Mouse (Mus musculus) limb, embryonic 15.5 days (tissue): ENCODE data around the gene Itprid1. TPM values are rescaled to one million over a fixed set of nuclear protein-coding genes. Genes with fewer than 3 reads are reported as not detected.

Experiments
- ATAC-seq: fragments of 200-750 bp; cut with Nextera tagmentation; 2 replicates; pipeline ENCODE4 v1.8.0; 2017; ENCODE audit warnings: low read depth, moderate TSS enrichment; ENCODE audit not compliant: insufficient number of reproducible peaks, low FRiP score, low TSS enrichment
- H3K27ac ChIP-seq: fragments of 300-500 bp; sonication (generic); 2 replicates; pipeline ENCODE4 v1.5.1; 2015; ENCODE audit warnings: moderate library complexity, mild to moderate bottlenecking, inconsistent platforms
- H3K27me3 ChIP-seq: fragments of 300-500 bp; sonication (generic); 2 replicates; pipeline ENCODE4 v1.6.1; 2015; ENCODE audit warnings: inconsistent platforms
- H3K36me3 ChIP-seq: fragments of 300-500 bp; sonication (generic); 2 replicates; pipeline ENCODE4 v1.6.1; 2015; ENCODE audit warnings: inconsistent platforms
- H3K4me1 ChIP-seq: fragments of 300-500 bp; sonication (generic); 2 replicates; pipeline ENCODE4 v1.6.1; 2015; ENCODE audit warnings: inconsistent platforms
- H3K4me2 ChIP-seq: fragments of 300-500 bp; sonication (generic); 2 replicates; pipeline ENCODE4 v1.6.1; 2015; ENCODE audit warnings: mild to moderate bottlenecking, inconsistent platforms
- H3K4me3 ChIP-seq: fragments of 300-500 bp; sonication (generic); 2 replicates; pipeline ENCODE4 v1.5.1; 2015; ENCODE audit warnings: mild to moderate bottlenecking, inconsistent platforms
- H3K9ac ChIP-seq: fragments of 300-500 bp; sonication (generic); 2 replicates; pipeline ENCODE4 v1.6.1; 2015; ENCODE audit warnings: inconsistent platforms
- H3K9me3 ChIP-seq: fragments of 300-500 bp; sonication (generic); 2 replicates; pipeline ENCODE4 v1.6.1; 2016; ENCODE audit warnings: inconsistent platforms
- WGBS: fragments of 180-500 bp; shearing (Covaris S2); methylation state at CpG from one replicate; pipeline ENCODE4 v1.1.7; 2015; 5-methylcytosine and 5-hydroxymethylcytosine counted together
- polyA plus RNA-seq: library from polyadenylated mRNA; unstranded; fragments of >200 nt; fragmentation: Nextera tagmentation; extraction: Ambion mirVana; gene quantifications from 2 replicates; pipeline ENCODE4 v1.2.1, GENCODE M21; 2015

Itprid1 gene
- polyA plus RNA-seq, 1 experiment from 2014 or later = 0.22 TPM

- Histone ChIP-seq H3K36me3 (no peaks in the 10 kb centered on the region), H3K9ac (no peak overlapping the region), H3K4me2 (no peak overlapping the region), H3K27ac (no peak overlapping the region), H3K9me3 (no peaks in the 10 kb centered on the region), H3K4me1 (no peaks in the 10 kb centered on the region), H3K27me3 (no peaks in the 10 kb centered on the region), H3K4me3 (no peak overlapping the region)
- 74% methylated on average over 8 of the region's 8 CpGs for WGBS
- ATAC-seq = no peak
These were observed 25.5 kb upstream of the Itprid1 start for GRCm38 (mm10) chr6:55811153-55811552.

DNA sequence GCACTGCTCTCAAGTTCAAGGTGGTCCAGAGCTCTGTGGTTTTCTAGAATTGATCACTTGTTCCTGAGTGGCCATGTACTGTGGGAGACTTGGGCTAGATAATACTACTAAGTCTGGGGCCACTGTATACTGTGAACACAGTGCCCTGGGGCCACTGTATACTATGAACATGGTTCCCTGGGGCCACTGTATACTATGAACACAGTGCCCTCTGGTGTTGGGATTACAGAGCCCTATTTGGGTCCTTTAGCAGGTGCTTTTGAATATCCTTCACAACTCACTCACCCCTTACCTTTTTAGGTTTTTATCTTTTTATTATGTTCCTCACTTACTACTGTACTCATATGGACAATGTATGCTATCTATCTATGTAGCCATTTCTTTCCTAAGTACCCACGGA, 24.3 kb upstream of the Itprid1 start:
- Histone ChIP-seq H3K36me3 (no peaks in the 10 kb centered on the region), H3K27ac (no peak overlapping the region), H3K27me3 (no peaks in the 10 kb centered on the region), H3K4me3 (no peak overlapping the region), H3K9me3 (no peaks in the 10 kb centered on the region), H3K4me2 (no peak overlapping the region), H3K9ac (no peak overlapping the region), H3K4me1 (no peaks in the 10 kb centered on the region)
- 66% methylated on average over 1 of the region's 1 CpGs for WGBS
- ATAC-seq = no peak

DNA sequence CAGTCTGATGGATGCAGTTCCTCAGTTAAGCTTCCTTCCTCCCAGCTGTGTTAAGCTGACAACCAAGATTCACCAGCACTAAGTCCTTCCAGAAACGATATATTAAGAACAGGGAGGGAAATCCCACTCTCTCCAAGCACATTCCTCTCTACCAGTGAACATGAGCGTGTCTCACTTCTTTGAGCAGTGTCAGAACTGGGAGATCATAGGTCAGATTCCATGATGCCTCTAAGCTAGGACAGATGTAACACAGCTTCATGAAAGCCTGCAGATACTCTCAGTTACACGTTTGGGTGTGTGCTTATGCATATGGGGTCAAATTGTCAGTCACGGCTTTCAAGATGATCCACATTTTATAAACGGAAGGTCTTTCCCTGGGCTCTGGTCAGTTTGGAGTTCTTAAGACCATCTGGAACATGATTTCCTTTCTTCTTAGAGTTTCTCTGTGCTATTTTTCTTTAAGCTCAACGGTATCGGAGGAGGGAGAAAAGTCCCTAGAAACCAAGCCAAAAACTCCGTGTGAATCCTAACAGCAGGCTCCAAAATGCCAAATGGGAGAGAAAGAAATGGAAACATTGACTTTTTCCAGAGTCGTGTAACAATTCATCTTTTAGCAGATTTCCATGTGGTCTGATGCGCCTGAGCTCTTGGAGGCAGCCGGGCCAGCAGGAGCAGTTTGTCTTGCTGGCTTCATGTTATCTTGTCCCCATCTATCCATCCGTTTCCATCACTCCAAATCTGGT, 22.3 kb upstream of the Itprid1 start:
- no peak for ATAC-seq
- Histone ChIP-seq H3K36me3 (no peaks in the 10 kb centered on the region), H3K4me3 (no peak overlapping the region), H3K9me3 (no peaks in the 10 kb centered on the region), H3K27me3 (no peaks in the 10 kb centered on the region), H3K27ac (no peak overlapping the region), H3K9ac (no peak overlapping the region), H3K4me1 (no peaks in the 10 kb centered on the region), H3K4me2 (no peak overlapping the region)
- WGBS = 54% methylated on average over 12 of the region's 12 CpGs

DNA sequence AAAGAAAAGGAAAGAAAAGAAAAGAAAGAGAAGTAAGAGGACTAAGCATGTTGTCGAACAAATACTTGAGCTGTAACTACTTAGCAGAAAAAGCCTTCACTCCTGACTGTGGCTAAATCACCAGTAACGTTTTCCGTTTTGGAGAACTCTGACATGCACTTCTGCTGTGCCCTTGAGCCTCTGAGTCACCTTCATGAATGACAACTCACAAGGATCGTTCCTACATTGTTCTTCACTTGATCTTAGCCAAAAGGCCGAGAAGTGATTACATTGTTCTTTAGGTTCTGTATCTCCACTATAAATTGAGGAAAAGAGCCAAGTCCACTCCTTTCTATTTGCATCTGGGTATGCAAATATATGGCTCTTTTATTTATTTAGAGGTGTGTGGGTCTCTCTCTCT, 19.8 kb upstream of the Itprid1 start:
- H3K9ac ChIP-seq = no peak overlapping the region
- no peaks in the 10 kb centered on the region for H3K36me3 ChIP-seq
- H3K27ac ChIP-seq = no peak overlapping the region
- no peaks in the 10 kb centered on the region for H3K27me3 ChIP-seq
- no peaks in the 10 kb centered on the region for H3K9me3 ChIP-seq
- no peak overlapping the region for H3K4me3 ChIP-seq
- no peak overlapping the region for H3K4me2 ChIP-seq
- ATAC-seq = no peak
- H3K4me1 ChIP-seq = no peaks in the 10 kb centered on the region
- 85% methylated on average over 5 of the region's 5 CpGs for WGBS

- no peaks in the 10 kb centered on the region for H3K9me3 ChIP-seq
- 61% methylated on average over 6 of the region's 6 CpGs for WGBS
- no peak overlapping the region for H3K4me3 ChIP-seq
- H3K4me1 ChIP-seq = no peaks in the 10 kb centered on the region
- H3K4me2 ChIP-seq = no peak overlapping the region
- no peak for ATAC-seq
- no peaks in the 10 kb centered on the region for H3K36me3 ChIP-seq
- H3K9ac ChIP-seq = no peak overlapping the region
- no peaks in the 10 kb centered on the region for H3K27me3 ChIP-seq
- no peak overlapping the region for H3K27ac ChIP-seq
These were observed 7.0 kb upstream of the Itprid1 start for GRCm38 (mm10) chr6:55829722-55830121.

DNA sequence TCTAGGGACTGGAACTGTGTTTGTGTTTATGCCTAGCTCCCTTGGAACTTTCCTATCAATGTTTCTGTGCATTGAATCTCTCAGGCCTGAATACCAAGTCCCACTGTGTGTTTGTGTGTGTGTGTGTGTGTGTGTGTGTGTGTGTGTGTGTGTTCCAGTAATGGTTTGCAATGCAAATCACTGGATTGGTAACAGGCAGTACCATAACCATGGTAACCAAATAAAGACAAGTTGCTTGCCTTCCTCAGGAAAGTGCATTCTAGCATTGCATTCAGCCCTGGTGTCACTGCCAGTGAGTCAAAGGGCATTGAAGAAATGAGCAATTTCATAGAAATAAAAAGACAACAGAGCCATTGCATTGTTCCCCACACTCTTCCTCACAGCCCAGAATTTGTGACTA, 15.9 kb downstream of the Itprid1 start:
- no peak for ATAC-seq
- Histone ChIP-seq H3K36me3 (no peaks in the 10 kb centered on the region), H3K27me3 (no peaks in the 10 kb centered on the region), H3K27ac (no peak overlapping the region), H3K9ac (no peak overlapping the region), H3K9me3 (no peaks in the 10 kb centered on the region), H3K4me3 (no peak overlapping the region), H3K4me1 (no peaks in the 10 kb centered on the region), H3K4me2 (no peak overlapping the region)

GRCm38 (mm10) chr6:55856085-55856484, 19.4 kb downstream of the Itprid1 start:
- Histone ChIP-seq H3K27me3 (no peaks in the 10 kb centered on the region), H3K4me2 (no peak overlapping the region), H3K36me3 (no peaks in the 10 kb centered on the region), H3K4me1 (no peaks in the 10 kb centered on the region), H3K9ac (no peak overlapping the region), H3K27ac (no peak overlapping the region), H3K4me3 (no peak overlapping the region), H3K9me3 (no peaks in the 10 kb centered on the region)
- 90% methylated on average over 4 of the region's 4 CpGs for WGBS
- no peak for ATAC-seq

GRCm38 (mm10) chr6:55865206-55865605, 28.5 kb downstream of the Itprid1 start:
- H3K27ac ChIP-seq = no peak overlapping the region
- no peaks in the 10 kb centered on the region for H3K9me3 ChIP-seq
- no peaks in the 10 kb centered on the region for H3K4me1 ChIP-seq
- no peak overlapping the region for H3K4me2 ChIP-seq
- WGBS = 77% methylated on average over 2 of the region's 2 CpGs
- H3K27me3 ChIP-seq = no peaks in the 10 kb centered on the region
- H3K36me3 ChIP-seq = no peaks in the 10 kb centered on the region
- no peak for ATAC-seq
- no peak overlapping the region for H3K4me3 ChIP-seq
- H3K9ac ChIP-seq = no peak overlapping the region

DNA sequence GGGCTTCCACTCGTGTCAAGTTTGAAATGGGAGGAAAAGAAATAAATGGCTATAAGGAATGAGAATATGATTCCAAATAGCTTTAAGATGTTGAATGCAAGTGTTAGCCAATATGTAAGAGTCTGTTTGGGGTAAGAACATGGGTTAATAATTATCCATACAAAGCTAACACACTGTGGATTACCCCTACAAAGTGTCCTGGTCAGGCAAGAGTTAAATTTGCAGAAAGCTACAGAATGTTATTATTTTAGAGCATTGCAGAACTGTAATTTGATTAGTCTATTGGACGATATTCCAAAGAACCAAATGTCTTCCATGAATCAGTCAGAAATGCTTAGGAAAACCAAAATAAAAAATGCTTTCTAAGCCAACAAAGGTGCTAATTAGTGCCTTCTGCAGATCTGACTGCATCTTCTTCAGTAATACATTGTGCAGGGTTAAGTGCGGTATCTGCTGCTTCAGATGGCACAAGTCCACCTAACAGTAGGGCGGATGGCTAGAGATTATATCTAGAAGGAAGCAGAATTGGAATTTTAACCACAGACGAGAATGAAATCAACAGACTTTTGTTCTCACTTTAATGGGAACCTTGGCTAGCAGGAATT, 42.8 kb downstream of the Itprid1 start:
- H3K4me2 ChIP-seq = no peak overlapping the region
- WGBS = 29% methylated on average over 5 of the region's 5 CpGs
- no peaks in the 10 kb centered on the region for H3K36me3 ChIP-seq
- H3K4me3 ChIP-seq = no peak overlapping the region
- H3K9me3 ChIP-seq = no peaks in the 10 kb centered on the region
- no peak for ATAC-seq
- no peak overlapping the region for H3K9ac ChIP-seq
- H3K27ac ChIP-seq = no peak overlapping the region
- H3K4me1 ChIP-seq = no peaks in the 10 kb centered on the region
- H3K27me3 ChIP-seq = no peaks in the 10 kb centered on the region

- Histone ChIP-seq H3K36me3 (no peaks in the 10 kb centered on the region), H3K4me1 (no peaks in the 10 kb centered on the region), H3K4me3 (no peak overlapping the region), H3K27me3 (no peaks in the 10 kb centered on the region), H3K9ac (no peak overlapping the region), H3K27ac (no peak overlapping the region), H3K4me2 (no peak overlapping the region), H3K9me3 (no peaks in the 10 kb centered on the region)
- WGBS = 14% methylated on average over 3 of the region's 3 CpGs
- no peak for ATAC-seq
These were observed 44.2 kb downstream of the Itprid1 start for GRCm38 (mm10) chr6:55880886-55881285.

GRCm38 (mm10) chr6:55887598-55887997, 50.9 kb downstream of the Itprid1 start:
- no peak for ATAC-seq
- H3K9me3 ChIP-seq = no peaks in the 10 kb centered on the region
- 79% methylated on average over 1 of the region's 1 CpGs for WGBS
- H3K27ac ChIP-seq = no peak overlapping the region
- no peaks in the 10 kb centered on the region for H3K36me3 ChIP-seq
- no peak overlapping the region for H3K9ac ChIP-seq
- no peak overlapping the region for H3K4me3 ChIP-seq
- no peaks in the 10 kb centered on the region for H3K4me1 ChIP-seq
- no peaks in the 10 kb centered on the region for H3K27me3 ChIP-seq
- no peak overlapping the region for H3K4me2 ChIP-seq

- Histone ChIP-seq H3K4me2 (no peak overlapping the region), H3K9ac (no peak overlapping the region), H3K27ac (no peak overlapping the region), H3K27me3 (no peaks in the 10 kb centered on the region), H3K4me3 (no peak overlapping the region), H3K9me3 (no peaks in the 10 kb centered on the region), H3K36me3 (no peaks in the 10 kb centered on the region), H3K4me1 (no peaks in the 10 kb centered on the region)
- 73% methylated on average over 5 of the region's 5 CpGs for WGBS
- no peak for ATAC-seq
These were observed 65.1 kb downstream of the Itprid1 start for GRCm38 (mm10) chr6:55901568-55902328.
